Mouse (Mus musculus): Measurements from ENCODE around the gene Cd33. TPM values are rescaled to one million over a fixed set of nuclear protein-coding genes. Genes with fewer than 3 reads are reported as not detected.

Gene Cd33
- total RNA-seq, 2 experiments from 2014 or later: 1.7 to 2.1 TPM

- no peak for DNase-seq
- intact Hi-C loops (cut with DNase I; ENCODE audit: low total_unique reads): no loop called here
These were observed 18.9 kb downstream of the Cd33 start for GRCm38 (mm10) chr7:43525313-43525712.

- intact Hi-C loops (cut with DNase I; ENCODE audit: low total_unique reads): no loop called here
- DNase-seq: no peak
These were observed 21.5 kb downstream of the Cd33 start for GRCm38 (mm10) chr7:43522776-43523175.

- intact Hi-C loops (cut with DNase I; ENCODE audit: low total_unique reads): no loop called here
- DNase-seq: no peak
These were observed 25.9 kb downstream of the Cd33 start for GRCm38 (mm10) chr7:43518341-43518740.

GRCm38 (mm10) chr7:43515076-43515475, 29.2 kb downstream of the Cd33 start:
- intact Hi-C loops (cut with DNase I; ENCODE audit: low total_unique reads): no loop called here
- DNase-seq: no peak

- intact Hi-C loops (cut with DNase I; ENCODE audit: low total_unique reads): no loop called here
- DNase-seq: no peak
These were observed 31.7 kb downstream of the Cd33 start for GRCm38 (mm10) chr7:43512519-43512918.

- DNase-seq: no peak
- intact Hi-C loops (cut with DNase I; ENCODE audit: low total_unique reads): no loop called here
These were observed 32.3 kb downstream of the Cd33 start for GRCm38 (mm10) chr7:43511707-43512478.

- DNase-seq: peak; percentile 32
- intact Hi-C loops (cut with DNase I; ENCODE audit: low total_unique reads): no loop called here
These were observed 48.7 kb downstream of the Cd33 start for GRCm38 (mm10) chr7:43495343-43496021.

- DNase-seq: no peak
- intact Hi-C loops (cut with DNase I; ENCODE audit: low total_unique reads): no loop called here
These were observed 53.4 kb downstream of the Cd33 start for GRCm38 (mm10) chr7:43490861-43491260.

- peak; percentile 62 for DNase-seq
- intact Hi-C loops (cut with DNase I; ENCODE audit: low total_unique reads): no loop called here
These were observed 54.0 kb downstream of the Cd33 start for GRCm38 (mm10) chr7:43490182-43490584.

GRCm38 (mm10) chr7:43489631-43490125, 54.5 kb downstream of the Cd33 start, which contains the start of gene Iglon5:
Iglon5 (minus strand) TSS chr7:43490075.
- intact Hi-C loops (cut with DNase I; ENCODE audit: low total_unique reads): no loop called here
- DNase-seq: no peak

GRCm38 (mm10) chr7:43488646-43489045, 55.6 kb downstream of the Cd33 start:
- DNase-seq: no peak
- intact Hi-C loops (cut with DNase I; ENCODE audit: low total_unique reads): no loop called here

- DNase-seq: no peak
- intact Hi-C loops (cut with DNase I; ENCODE audit: low total_unique reads): no loop called here
These were observed 61.0 kb downstream of the Cd33 start for GRCm38 (mm10) chr7:43483236-43483635.

- intact Hi-C loops (cut with DNase I; ENCODE audit: low total_unique reads): no loop called here
- DNase-seq: no peak
These were observed 62.0 kb downstream of the Cd33 start for GRCm38 (mm10) chr7:43482090-43482716.

- intact Hi-C loops (cut with DNase I; ENCODE audit: low total_unique reads): no loop called here
- DNase-seq: no peak
These were observed 63.0 kb downstream of the Cd33 start for GRCm38 (mm10) chr7:43481191-43481590.

GRCm38 (mm10) chr7:43476376-43476775, 67.9 kb downstream of the Cd33 start:
- no peak for DNase-seq
- intact Hi-C loops (cut with DNase I; ENCODE audit: low total_unique reads): no loop called here

GRCm38 (mm10) chr7:43475706-43476105, 68.5 kb downstream of the Cd33 start:
- DNase-seq: no peak
- intact Hi-C loops (cut with DNase I; ENCODE audit: low total_unique reads): no loop called here

Other genes with a start within 250 kb of the Cd33 start
- 1 to 10 TPM; 9.4 to 9.7 TPM for gene Zfp715, start 231.1 kb downstream of the Cd33 start, total RNA-seq (2021)
- not detected for gene Siglecf, start 193.1 kb downstream of the Cd33 start, total RNA-seq (2021)
- under 1 TPM in 1 of 2 experiments, not detected in 1; 0.08 TPM for gene Siglecg, start 136.2 kb downstream of the Cd33 start, total RNA-seq (2021)
- gene Lim2, start 116.8 kb downstream of the Cd33 start, total RNA-seq (2021): not detected
- not detected for gene Nkg7, start 107.4 kb downstream of the Cd33 start, total RNA-seq (2021)
- not detected for gene Cldnd2, start 103.6 kb downstream of the Cd33 start, total RNA-seq (2021)
- 100 to 1,000 TPM; 341 to 442 TPM for gene Etfb, start 100.3 kb downstream of the Cd33 start, total RNA-seq (2021)
- gene Gm45233, start 100.3 kb downstream of the Cd33 start, total RNA-seq (2021): under 1 TPM in 1 of 2 experiments, not detected in 1; 0.80 TPM
- 1 to 10 TPM; 1.4 to 1.8 TPM for gene Vsig10l, start 81.3 kb downstream of the Cd33 start, total RNA-seq (2021)
- under 1 TPM; 0.27 to 0.70 TPM for gene Iglon5, start 54.4 kb downstream of the Cd33 start, total RNA-seq (2021)
- not detected for gene 4931406B18Rik, start 38.5 kb downstream of the Cd33 start, total RNA-seq (2021)
- under 1 TPM; 0.64 to 0.88 TPM for gene Zfp658, start 17.8 kb upstream of the Cd33 start, total RNA-seq (2021)
- 1 to 10 TPM; 3.7 to 5.6 TPM for gene Zfp719, start 35.2 kb upstream of the Cd33 start, total RNA-seq (2021)
- gene Zfp819, start 62.7 kb upstream of the Cd33 start, total RNA-seq (2021): not detected
- gene Ceacam18, start 90.3 kb upstream of the Cd33 start, total RNA-seq (2021): not detected
- gene Siglece, start 115.7 kb upstream of the Cd33 start, total RNA-seq (2021): under 1 TPM; 0.78 to 0.80 TPM
- gene Ctu1, start 127.6 kb upstream of the Cd33 start, total RNA-seq (2021): 1 to 10 TPM; 2.2 to 2.9 TPM
- gene Klk14, start 146.0 kb upstream of the Cd33 start, total RNA-seq (2021): not detected
- not detected for gene Klk13, start 168.1 kb upstream of the Cd33 start, total RNA-seq (2021)
- not detected for gene Klk12, start 224.5 kb upstream of the Cd33 start, total RNA-seq (2021)
- gene Klk11, start 230.2 kb upstream of the Cd33 start, total RNA-seq (2021): not detected
- gene Klk10, start 236.6 kb upstream of the Cd33 start, total RNA-seq (2021): under 1 TPM in 1 of 2 experiments, not detected in 1; 0.22 TPM
- gene Klk9, start 247.5 kb upstream of the Cd33 start, total RNA-seq (2021): not detected

All from gastrocnemius, postnatal 14 days (tissue).